Mouse (Mus musculus): ENCODE results near the gene Arpin.

DNA sequence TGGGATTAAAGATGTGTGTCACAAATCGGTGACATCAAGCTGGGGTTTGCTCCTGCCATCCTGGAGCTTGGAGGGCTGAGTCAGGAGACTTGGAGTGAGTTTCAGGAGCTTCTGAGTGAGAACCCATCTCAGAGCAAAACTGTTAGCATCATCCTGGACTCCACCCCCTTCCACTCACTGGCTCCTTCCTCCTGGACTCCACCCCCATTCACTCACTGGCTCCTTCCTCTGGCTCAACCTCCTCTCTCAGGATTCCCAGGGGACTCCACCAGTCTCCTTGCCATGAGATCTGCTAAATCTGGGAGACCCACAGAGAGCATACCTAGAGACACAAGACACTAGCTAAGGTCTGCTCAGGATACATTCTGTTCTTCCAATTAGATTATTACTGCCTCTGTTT lies 35.2 kb upstream of the Arpin start:
- TF ChIP-seq CTCF (IDR thresholded peaks at IDR 0.05; ENCODE audit: borderline replicate concordance, insufficient read depth, low read length) (no peak), POLR2A (IDR thresholded peaks at IDR 0.05; ENCODE audit: low read depth, low read length) (no peak)
